Mouse (Mus musculus) brain, adult 2 months (tissue): ENCODE data around the gene Lcor.

Experiments used
- DNase-seq: peaks from one replicate; pipeline ENCODE4 v3.0.0; 2011; ENCODE audit warnings: low read depth, low spot score

The Lcor gene

GRCm38 (mm10) chr19:41560856-41561255, 78.4 kb downstream of the Lcor start:
- DNase-seq = no peak

- no peak for DNase-seq
These were observed 86.4 kb downstream of the Lcor start for GRCm38 (mm10) chr19:41568791-41569190.

- DNase-seq = no peak
These were observed 91.3 kb downstream of the Lcor start for GRCm38 (mm10) chr19:41573700-41574099.

- no peak for DNase-seq
These were observed 95.1 kb downstream of the Lcor start for GRCm38 (mm10) chr19:41577576-41577975.

GRCm38 (mm10) chr19:41579311-41579920, 97.0 kb downstream of the Lcor start:
- peak; percentile 37 for DNase-seq

- no peak for DNase-seq
These were observed 99.4 kb downstream of the Lcor start, which contains the start of gene Gm340 for GRCm38 (mm10) chr19:41581706-41582420. Gm340 (plus strand) TSS chr19:41582370.

- no peak for DNase-seq
These were observed 100.6 kb downstream of the Lcor start for GRCm38 (mm10) chr19:41582918-41583514.

GRCm38 (mm10) chr19:41586752-41587151, 104.3 kb downstream of the Lcor start:
- DNase-seq = no peak

- no peak for DNase-seq
These were observed 105.2 kb downstream of the Lcor start for GRCm38 (mm10) chr19:41587431-41588222.

- peak; percentile 25 for DNase-seq
These were observed 106.6 kb downstream of the Lcor start for GRCm38 (mm10) chr19:41589026-41589425.

- no peak for DNase-seq
These were observed 107.2 kb downstream of the Lcor start for GRCm38 (mm10) chr19:41589681-41590080.

GRCm38 (mm10) chr19:41591808-41592207, 109.4 kb downstream of the Lcor start:
- no peak for DNase-seq

- DNase-seq = peak; percentile 37
These were observed 114.9 kb downstream of the Lcor start for GRCm38 (mm10) chr19:41597170-41597894.

GRCm38 (mm10) chr19:41600647-41601046, 118.2 kb downstream of the Lcor start:
- DNase-seq = no peak

- DNase-seq = peak; percentile 74
These were observed 124.0 kb downstream of the Lcor start for GRCm38 (mm10) chr19:41606208-41606987.

GRCm38 (mm10) chr19:41611683-41612082, 129.2 kb downstream of the Lcor start:
- DNase-seq = peak; percentile 49
